Mouse (Mus musculus) retina, embryonic 14.5 days (tissue): ENCODE measurements around the gene Naxd.
"Not testable (repeated sequence)": the region's sequence is repeated elsewhere in the genome, so short reads cannot be mapped to it uniquely, and the experiment has no call there.

Experiments
- DNase-seq: peaks from one replicate; pipeline ENCODE4 v3.0.0-alpha.2; 2015; ENCODE audit warnings: low spot score

The Naxd gene

DNA sequence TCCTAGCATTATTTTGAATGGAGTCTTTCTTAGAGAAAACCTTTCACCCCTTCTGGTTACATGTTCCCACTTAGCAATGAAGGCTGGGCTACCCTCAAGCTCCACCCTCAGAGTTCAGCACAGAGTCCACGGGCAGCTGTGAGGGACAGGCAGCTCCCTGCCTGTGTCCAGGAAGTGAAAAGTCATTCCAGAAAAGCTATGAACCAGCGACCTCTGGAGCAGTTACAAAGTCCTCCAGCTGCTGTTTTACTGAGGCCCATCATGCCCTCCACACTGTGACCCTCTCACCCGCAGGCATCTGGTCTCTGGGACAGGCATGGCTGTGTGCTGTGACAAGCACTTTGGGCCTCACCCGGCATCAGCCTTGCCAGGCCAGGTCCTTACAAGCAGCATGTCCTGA, 24.2 kb upstream of the Naxd start:
- DNase-seq: no peak

DNA sequence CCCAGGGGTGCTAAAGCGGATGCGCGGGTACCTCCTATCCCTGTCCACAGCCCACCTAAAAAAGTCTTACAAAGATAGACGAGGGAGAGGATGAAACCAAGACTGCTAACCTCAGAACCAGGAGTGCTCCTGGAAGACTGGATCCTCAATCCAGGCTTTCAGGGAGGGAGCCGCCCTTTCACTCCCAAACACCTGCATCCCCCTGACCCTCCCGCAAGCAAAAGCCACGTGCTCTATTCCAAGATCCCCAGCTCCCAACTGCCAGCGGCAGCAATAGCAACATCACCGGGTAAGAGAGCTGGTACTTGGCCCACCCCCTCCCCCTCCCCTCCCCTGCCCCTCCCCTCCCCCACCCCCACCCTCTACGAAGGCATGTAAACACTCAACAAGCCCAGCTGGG, 21.9 kb upstream of the Naxd start:
- DNase-seq: no peak

DNA sequence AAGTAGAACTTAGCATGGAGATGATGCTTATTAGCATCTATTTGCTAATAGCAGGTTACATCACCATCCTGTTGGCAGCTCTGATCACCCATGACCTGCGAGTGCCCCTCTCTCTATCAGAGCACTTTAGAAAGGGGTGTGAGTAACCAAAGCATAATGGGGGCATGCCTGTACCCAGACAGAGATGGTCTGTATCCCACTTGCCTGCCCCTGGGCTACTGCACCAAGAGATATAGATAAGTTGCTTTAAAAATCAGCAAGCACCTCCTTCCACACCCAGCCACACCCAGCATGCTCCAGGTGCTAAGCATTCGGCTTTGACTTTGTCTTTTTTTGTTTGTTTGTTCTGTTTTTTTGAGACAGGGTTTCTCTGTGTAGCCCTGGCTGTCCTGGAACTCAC, 21.4 kb upstream of the Naxd start:
- no peak for DNase-seq

DNA sequence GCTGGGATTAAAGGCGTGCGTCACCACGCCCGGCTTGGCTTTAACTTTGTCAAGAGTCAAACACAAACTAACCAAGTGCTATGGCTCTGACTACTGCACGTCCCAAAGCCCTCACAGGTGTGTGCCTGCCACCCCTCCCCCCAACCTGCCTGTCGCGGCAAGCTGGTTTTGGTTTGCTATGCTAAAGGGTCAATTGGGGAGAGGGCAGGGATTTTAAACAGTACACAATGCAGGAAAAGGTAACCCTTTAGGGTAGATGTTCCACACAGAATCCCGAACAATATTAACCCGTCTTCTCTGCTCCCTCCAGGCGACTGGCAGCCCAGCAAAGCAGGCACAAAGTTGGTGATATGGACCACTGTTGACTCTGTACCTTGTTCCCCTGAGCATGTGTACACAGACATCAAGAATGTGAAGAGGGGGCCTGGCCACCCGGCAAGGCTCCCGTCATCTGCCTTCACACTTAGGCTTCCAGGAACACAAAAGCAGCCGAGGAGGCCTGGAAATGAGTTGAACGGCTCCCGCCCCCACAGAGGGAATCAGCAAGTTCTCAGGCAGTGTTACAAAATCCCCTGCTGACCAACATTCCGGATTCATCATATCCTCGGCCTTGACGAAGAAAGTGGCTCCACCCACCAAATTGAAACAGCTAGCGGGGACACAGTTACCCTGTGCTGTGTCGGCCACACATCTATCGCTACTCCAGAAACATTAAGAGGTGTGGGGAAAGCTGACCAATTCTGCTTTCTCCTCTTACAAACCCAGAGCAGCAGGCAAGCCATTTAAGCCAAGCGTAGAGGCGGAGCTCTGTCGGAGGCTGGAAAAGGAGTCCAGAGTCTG, 20.7 kb upstream of the Naxd start:
- DNase-seq: no peak

DNA sequence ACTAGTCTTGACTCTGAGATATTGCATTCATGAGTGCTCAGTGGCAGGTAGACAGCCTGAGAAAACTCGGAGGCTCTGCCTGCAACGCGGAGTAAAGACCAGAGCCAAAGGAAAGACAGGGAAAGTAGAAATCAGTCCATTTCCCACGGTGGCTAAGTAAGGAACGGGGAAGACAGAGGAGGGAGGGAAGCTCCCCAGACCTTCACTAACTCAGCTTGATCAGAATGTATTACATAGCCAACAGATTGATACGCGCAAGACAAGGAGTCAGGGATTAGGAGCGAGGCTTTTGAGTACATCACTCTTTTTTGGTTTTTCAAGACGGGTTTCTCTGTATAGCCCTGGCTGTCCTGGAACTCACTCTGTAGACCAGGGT, 20.1 kb upstream of the Naxd start:
- no peak for DNase-seq

DNA sequence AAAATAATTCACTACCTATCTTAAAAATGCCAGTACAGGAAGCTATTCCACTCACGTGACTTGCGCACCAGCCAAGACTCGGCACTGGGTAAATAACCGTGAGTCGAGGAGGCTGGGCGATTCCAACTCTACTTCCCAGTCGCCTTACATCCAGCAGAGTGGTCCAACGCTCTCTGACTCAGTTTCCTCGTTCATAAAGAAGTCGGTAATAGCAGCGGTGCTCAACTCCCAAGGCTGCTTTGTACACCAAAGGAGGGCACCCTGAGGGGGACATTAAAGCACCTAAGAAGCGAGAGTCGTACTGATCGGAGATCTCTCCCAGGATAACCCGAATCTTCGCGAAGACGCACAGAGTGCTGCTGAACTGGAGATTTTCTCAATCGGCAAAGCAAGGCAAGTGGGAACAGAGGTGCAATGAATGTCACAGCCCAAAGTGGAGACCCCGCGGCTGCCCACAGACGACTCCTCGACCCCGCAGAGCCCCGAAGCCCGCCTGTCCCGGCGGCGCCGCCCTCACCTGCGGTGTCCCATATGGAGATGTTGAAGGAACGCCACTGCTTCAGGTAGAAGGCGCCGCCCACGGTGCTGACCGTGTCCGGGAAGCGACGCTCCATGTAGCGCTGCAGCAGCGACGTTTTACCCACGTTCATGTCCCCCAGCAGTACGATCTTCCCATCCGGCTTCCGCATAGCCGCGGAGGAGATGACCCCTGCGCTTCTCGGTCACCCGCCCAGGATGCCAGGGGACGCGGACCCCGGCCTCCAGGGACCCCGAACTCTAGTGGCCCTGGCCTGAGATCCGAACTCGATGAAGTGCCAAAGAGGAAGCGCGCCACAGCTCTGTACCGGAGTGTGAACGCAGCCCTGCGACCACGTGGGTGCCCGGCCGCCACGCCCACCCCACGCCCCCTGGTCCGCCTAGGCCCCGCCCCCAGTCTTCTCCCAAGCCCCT, 19.2 kb upstream of the Naxd start, which contains the start of gene Rab20:
TSS of gene Rab20 (minus strand) at position 900 of the 951 bp plus-strand sequence.
- DNase-seq: peak; percentile 74

DNA sequence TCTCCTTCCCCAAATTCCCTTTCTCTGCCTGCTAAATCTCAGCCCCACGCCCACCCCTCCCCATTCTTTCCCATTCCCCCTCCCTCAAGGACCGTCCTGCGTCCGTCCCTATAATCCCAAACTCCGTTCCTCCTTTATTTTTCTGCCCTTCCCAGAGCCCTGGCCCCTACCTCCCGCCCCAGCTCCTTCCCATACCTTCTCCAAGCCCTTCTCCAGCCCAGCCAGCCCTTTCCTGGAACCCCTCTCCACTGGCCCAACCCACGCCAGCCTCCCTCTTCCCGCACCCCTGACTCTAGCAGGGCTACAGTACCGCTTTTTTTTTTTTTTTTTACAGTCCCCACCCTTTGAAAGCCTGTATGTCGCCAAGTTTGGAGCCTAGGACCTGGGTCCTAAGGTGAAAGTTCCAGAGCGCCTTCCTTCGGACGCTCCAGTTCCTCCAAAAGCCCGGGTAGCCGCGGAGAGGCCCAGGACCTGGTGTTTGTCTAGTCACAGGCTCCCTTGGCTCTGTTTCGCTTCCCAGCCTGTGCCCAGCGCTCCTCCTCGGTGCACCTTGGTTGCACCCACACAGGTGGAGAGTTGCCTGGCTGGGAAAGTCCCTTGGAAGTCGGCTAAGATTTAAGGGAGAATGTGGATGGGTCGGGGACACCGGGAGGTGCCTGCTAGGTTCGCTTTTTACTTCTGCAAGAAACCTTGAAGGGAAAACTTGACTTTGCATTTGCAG, 18.3 kb upstream of the Naxd start:
- DNase-seq: no peak

DNA sequence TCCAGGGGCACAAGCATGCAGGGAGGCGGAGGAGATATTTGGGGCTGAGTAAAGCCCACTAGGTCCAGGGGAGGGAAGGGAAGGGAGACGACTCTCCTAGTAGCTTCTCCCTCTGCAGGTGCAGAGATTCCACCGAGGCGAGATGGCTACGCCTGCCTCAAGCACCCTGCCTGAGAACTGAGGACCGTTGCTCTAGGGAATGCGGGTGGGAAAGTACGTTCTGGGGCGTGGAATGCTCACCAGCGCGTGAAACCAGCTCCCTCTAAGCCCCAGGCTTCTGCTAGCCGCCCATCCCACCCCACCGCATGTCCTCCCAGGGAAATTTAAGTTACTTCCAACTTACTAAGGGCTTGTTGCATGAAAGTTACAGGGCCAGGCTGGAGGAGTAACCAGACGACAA, 17.7 kb upstream of the Naxd start:
- no peak for DNase-seq

DNA sequence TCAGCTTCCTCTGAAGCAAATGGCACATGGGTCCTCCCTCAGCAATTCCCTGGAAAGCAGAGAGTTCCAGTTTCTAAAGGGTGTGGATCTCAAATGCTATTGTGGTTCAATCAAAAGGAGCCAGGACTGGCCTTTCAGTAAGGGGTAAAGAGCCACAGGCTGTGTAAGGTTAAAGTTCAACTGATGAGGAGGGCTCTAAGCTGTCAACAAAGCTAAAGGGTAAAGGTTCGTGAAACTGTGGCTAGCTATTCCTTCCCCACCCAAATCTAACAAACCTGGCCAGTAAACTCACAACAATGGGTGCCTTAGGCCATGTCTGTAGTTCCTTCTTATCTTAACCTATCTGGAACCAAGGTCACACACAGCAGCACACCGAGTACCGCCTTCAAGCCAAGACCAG, 15.4 kb upstream of the Naxd start:
- DNase-seq: no peak

DNA sequence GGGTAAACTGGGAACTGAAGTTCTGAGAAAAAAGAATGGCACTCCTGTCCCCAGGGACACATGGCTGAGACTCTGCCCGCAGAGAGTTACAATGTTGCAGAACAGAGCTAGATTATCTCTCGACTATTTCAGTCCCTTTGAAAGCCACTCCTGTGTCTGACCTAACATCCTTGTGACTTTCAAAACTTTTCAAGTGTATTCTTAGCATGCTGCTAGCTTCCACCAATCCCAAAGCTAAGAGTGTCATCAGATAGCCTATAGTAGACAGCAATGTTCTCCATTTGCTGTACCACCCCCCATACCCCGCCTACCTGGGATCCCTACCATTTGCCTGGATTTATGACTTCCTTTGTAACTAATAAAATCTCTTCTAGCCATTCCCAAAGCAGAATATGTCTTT, 14.8 kb upstream of the Naxd start:
- no peak for DNase-seq

DNA sequence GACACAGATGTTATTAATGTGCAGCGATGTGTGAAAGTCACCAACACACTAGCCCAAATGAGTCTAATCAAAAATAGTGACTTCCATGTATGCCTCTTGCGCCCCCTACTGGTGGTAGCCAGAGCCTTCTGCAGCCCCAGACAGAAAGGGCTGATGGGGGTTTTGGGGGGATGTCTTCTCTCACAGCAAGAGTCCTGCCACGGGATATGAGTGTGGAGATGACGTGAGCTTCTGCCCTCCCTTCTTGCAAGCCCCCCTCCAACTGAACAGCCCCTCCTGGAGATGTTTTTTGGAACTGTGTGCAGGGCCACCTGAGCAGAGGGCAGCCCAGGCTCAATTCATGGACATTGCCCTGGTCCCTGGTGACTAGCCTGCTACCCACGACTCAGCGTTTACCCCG, 11.2 kb upstream of the Naxd start:
- peak; percentile 88 for DNase-seq

DNA sequence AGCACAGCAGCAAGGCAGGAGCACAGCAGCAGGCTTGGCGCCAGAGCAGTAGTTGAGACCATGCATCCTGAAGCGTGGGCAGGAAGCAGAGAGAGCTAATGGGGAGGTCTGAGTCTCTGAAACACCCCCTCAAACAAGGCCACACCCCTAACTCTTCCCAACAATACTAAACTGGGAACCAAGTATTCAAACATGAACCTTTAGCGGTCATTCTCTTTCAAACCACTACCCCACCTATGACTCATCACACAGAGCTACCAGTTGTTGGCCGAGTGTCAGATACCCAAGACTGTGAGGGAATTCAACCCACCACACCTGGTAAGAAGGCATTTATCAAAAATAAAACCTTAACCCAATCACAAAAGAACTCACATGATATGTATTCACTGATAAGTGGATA, 10.1 kb upstream of the Naxd start:
- no peak for DNase-seq

DNA sequence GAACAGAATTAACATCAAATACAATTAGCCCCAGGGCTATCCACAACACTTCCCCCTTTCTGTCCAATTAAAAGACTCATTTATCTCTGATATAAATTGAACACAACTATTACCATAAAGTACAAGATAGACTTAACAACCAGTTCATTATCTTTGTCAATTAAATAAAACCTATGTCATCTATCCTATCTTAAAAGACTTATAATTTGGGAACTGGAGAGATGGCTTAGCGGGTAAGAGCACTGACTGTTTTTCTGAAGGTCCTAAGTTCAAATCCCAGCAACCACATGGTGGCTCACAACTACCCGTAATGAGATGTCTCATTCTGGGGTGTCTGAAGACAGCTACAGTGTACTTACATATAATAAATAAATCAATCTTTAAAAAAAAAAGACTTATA, 5.0 kb upstream of the Naxd start:
- DNase-seq: not testable (repeated sequence)

DNA sequence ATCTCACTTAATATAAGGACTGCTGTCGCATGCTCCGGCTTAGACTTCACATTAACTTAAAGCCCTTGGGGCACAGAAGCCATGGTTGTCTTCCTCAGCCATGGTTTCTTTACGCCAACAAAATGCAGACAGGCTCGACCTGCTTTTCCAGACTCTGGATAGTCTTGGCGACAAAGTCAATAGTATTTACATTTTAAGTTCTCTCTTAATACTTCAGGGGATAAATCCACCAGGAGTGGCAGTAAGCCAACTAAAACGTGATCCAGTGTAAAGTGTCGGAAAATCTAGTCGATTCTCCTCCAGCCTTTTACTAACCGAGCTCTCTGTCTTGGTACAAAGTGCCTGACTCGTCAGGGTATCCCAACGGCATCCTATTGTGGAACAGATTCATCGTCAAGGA, 975 bp downstream of the Naxd start:
- DNase-seq: no peak

DNA sequence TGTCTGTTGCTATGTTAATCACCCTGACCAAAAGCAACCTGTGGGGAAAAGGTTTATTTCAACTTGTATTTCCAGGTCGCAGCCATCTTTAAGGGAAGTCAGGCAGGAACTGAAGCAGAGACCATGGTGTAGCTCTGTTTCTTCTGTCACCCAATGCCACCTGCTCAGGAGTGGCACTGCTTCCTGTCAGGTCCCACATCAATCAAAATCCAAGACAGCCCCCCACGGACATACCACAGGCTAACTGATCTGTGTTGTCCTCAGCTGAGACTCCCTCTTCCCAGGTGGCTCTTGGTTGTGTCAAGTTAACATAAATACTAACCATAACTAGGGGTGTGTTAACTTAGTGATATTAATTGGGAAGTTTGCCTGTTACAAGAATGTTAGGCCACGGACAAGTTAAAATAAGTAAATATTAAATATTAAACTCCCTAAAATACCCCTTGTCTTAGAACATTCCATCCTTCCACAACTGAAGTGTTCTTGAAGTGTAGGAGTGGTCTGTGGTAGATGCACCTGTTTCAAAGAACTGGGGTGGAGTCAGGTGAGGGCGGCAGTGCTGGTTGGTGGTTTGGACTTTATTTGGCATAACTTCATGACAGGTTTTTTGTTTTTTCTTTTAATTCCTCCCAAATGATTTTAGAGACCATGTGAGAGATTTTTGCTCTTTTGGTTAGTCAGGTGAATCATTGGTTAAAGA, 1.6 kb downstream of the Naxd start:
- DNase-seq: no peak

DNA sequence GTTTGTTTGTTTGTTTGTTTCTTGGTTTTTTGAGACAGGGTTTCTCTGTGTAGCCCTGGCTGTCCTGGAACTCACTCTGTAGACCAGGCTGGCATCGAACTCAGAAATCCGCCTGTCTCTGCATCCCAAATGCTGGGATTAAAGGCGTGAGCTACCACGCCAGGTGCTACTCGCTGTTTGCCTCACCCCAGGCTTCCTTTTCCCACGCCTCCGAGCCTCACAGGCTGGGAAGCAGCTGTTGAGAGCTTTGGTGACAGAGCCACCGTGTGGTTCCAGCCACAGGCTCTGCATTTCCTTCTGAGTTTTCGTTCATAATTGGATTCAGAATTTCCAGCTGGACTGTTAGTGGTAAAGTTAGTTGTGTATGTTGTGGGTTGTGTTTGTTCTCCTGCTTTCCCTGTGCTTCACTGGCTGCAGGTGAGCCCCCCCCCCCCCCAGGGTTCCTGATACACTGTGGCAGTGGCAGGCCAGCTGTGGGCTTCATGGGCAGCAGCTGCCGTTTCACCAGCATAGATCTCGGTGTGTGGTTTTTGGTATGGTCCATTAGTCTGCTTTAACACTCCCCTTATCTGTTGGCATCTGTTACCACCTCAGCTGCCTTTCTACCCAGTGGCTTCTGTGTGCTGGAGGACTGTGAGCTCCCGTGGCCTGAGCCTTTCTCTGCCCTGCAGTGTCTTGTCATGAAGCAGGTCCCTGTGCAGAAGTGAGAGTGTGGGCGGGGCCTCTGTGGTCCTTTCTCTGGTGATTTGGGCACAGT, 6.3 kb downstream of the Naxd start:
- DNase-seq: no peak

DNA sequence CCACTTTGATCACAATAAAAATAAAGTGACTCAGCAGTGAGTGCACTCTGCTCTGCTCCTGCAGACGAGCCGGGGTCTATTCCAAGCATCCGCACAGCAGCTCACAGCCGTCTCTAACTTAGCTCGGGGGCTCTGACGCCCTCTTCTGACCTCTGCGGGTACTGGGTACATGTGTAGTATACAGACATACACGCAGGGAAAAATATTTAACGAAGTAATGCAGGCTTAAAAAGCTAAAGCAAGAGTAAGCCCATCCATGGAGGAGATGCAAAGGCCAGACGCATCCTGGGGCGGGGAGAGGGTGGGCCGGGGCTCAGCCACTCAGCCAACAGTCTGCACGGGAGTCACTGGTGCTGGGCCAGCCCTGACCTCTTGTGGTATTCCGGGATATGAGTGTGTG, 8.8 kb downstream of the Naxd start:
- DNase-seq: no peak

DNA sequence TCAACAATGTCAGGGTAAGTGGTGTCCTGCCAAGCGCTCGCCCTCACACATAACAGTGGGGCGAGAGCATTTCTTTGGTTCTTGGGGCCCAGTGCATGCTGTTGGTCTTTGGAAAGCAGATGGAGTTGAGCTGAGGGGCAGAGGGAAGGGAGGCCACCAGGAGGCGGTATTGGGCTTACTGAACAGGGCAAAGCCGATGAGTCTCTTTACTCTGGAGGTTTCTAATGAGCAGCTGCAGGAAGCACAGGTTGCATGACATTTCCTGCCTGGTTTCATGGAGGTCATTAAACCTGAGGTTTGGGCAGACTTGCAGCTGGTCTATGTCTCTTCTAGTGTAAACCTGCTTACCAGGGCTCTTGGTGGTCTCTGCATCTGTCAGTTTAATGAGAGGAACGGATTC, 9.5 kb downstream of the Naxd start:
- DNase-seq: peak; percentile 76

DNA sequence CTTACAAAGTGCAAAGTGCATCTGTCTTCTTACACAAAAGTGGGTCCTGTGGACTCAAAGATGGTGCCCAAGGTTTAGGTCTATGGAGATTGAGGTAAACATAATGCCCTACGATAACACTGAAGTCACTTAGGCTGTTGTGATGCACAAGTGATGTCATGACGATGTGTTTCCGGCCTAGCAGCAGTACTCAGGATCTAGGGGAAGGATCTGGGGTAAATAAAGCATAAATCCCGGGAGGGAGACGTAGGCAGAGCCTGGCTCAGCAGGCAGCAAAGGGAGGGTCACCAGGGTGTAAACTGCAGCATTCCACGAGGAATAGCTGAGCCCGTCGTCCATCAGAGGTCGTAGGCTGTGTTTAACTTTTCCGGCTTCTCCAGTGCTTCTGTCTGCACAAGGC, 11.6 kb downstream of the Naxd start:
- no peak for DNase-seq

DNA sequence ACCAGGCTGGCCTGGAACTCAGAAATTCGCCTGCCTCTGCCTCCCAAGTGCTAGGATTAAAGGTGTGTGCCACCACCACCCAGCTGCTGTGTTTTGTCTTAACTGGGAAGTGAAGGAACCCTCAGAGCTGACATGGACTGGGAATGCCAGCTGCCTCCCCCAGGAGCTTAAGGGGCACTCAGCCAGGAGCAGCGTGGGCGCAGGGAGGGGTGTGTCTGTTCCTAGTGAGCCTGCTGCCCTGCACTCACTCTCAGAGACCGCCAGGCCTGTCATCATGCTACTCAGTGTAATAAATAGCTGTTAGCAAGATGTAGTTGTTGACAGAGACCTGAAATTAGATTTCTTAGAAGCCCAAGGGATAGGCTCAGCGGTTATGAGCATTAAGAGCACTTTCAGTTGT, 13.7 kb downstream of the Naxd start:
- DNase-seq: no peak

DNA sequence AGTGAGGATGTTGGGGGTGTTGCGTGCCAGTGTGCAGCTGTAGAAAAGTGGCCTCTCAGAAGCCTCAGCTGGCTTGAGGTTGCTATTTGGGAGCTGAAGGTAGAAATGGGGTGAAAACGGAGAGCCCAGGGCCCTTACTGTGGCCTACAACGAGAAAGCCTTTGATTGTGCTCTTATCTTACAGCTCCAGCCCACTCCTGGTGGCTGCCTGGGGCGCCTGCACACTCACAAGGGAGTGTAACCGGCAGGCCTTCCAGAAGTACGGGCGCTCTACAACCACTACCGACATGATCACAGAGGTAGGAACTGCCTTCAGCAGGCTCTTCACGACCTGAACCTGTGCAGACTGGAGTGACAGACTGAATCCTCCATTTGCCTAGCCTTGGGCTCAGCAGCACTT, 15.4 kb downstream of the Naxd start:
- no peak for DNase-seq
